Mouse (Mus musculus): ENCODE measurements around the gene Slc2a10. TPM values are rescaled to one million over a fixed set of nuclear protein-coding genes. Genes with fewer than 3 reads are reported as not detected.

The Slc2a10 gene
- polyA plus RNA-seq, 1 experiment, result 0.05 TPM

GRCm38 (mm10) chr2:165470167-165470566 lies 33.4 kb upstream of the Slc2a10 start:
- Histone ChIP-seq H3K4me2 (ENCODE audit: low read depth) (no peak overlapping the region), H3K4me3 (no peak overlapping the region), H3K36me3 (ENCODE audit: control insufficient read depth, insufficient read depth) (no peaks in the 10 kb centered on the region), H3K27me3 (ENCODE audit: control insufficient read depth, insufficient read depth, insufficient read length) (peaks cover 95% of the 10 kb centered on the region), H3ac (ENCODE audit: control insufficient read depth, insufficient read length) (no peak overlapping the region), H3K79me2 (ENCODE audit: control insufficient read depth, insufficient read depth) (no peaks in the 10 kb centered on the region)
- TF ChIP-seq SRF (IDR thresholded peaks at IDR 0.05; ENCODE audit: control insufficient read depth, insufficient read length, low read depth) (no peak), E2F4 (IDR thresholded peaks at IDR 0.05; ENCODE audit: insufficient read depth) (no peak)

DNA sequence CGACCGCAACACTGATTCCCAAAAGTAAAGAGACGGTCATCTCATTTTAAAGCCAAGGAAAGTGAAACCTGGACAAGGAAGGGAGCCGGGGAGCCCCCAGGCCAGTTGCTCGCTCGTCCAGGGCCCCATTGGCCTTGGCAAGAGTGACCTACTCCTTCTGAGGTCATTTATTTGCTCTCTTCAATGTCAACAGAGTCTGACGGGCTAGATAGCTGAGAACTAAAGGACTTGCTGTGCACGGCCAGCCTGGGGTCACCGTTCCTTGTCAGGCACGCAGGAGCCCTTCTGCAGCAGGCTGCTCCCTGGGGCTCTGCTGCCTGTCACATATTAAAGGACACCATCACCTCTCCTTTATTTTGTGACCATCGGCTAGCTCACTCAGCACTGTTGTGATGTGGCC lies 31.6 kb upstream of the Slc2a10 start:
- H3K79me2 ChIP-seq (ENCODE audit: control insufficient read depth, insufficient read depth), result no peaks in the 10 kb centered on the region
- H3ac ChIP-seq (ENCODE audit: control insufficient read depth, insufficient read length), result no peak overlapping the region
- no peaks in the 10 kb centered on the region for H3K36me3 ChIP-seq (ENCODE audit: control insufficient read depth, insufficient read depth)
- H3K27me3 ChIP-seq (ENCODE audit: control insufficient read depth, insufficient read depth, insufficient read length), result peaks cover 89% of the 10 kb centered on the region
- H3K4me2 ChIP-seq (ENCODE audit: low read depth), result no peak overlapping the region
- no peak overlapping the region for H3K4me3 ChIP-seq
- no peak for TF ChIP-seq TCF3 (IDR thresholded peaks at IDR 0.05; ENCODE audit: insufficient read length, low read depth)
- TF ChIP-seq POLR2A (IDR thresholded peaks at IDR 0.05; ENCODE audit: insufficient read length, low read depth), result no peak
- no peak for TF ChIP-seq POLR2AphosphoS2 (IDR thresholded peaks at IDR 0.05; ENCODE audit: insufficient read length, low read depth)
- TF ChIP-seq TCF12 (IDR thresholded peaks at IDR 0.05; ENCODE audit: insufficient read depth, poor library complexity, severe bottlenecking), result no peak
- TF ChIP-seq E2F4 (IDR thresholded peaks at IDR 0.05; ENCODE audit: insufficient read depth), result no peak
- no peak for TF ChIP-seq SRF (IDR thresholded peaks at IDR 0.05; ENCODE audit: control insufficient read depth, insufficient read length, low read depth)
- no peak for TF ChIP-seq MAX (IDR thresholded peaks at IDR 0.05; ENCODE audit: low read depth)
- no peak for TF ChIP-seq MYOG (IDR thresholded peaks at IDR 0.05; ENCODE audit: control insufficient read depth in 1 of 3, insufficient read depth in 1 of 3, insufficient read length in 2 of 3, low read depth in 2 of 3)
- no peak for TF ChIP-seq REST (IDR thresholded peaks at IDR 0.05; ENCODE audit: insufficient read depth, insufficient read length)
- no peak for TF ChIP-seq CEBPB (IDR thresholded peaks at IDR 0.05; ENCODE audit: insufficient read depth, poor library complexity, severe bottlenecking)
- TF ChIP-seq USF1 (IDR thresholded peaks at IDR 0.05; ENCODE audit: low read depth), result no peak
- TF ChIP-seq MYOD1 (IDR thresholded peaks at IDR 0.05; ENCODE audit: control insufficient read depth in 1 of 3, insufficient read length in 2 of 3, low read depth in 2 of 3), result no peak

DNA sequence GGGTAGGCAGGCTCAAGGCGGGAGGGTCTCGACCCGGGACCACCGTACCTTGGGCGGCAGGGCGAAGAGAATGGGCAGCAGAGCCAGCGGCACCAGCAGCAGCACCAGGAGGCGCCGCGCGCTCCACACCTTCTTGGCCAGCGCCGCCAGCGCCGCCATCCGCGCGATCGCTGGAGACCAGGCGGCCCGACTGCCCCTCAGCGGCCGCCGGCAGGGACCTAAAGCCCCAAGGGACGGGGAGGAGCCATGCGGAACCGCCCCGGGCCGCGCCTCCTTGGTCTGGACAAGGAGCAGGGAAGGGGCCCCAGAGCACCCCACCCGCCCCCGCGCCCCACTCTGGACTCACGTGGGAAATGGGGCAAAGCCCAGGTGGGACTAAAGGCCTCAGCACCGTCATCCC lies 30.6 kb upstream of the Slc2a10 start, which contains the start of gene Slc13a3:
Gene Slc13a3 (minus strand): TSS at position 228 of the 400 bp plus-strand sequence.
- Histone ChIP-seq H3K79me2 (ENCODE audit: control insufficient read depth, insufficient read depth) (no peaks in the 10 kb centered on the region), H3K4me3 (no peak within 1 kb of the TSS), H3K36me3 (ENCODE audit: control insufficient read depth, insufficient read depth) (no peaks in the 10 kb centered on the region), H3ac (ENCODE audit: control insufficient read depth, insufficient read length) (no peak within 1 kb of the TSS), H3K4me2 (ENCODE audit: low read depth) (no peak within 1 kb of the TSS), H3K27me3 (ENCODE audit: control insufficient read depth, insufficient read depth, insufficient read length) (peaks cover 78% of the 10 kb centered on the region)
- TF ChIP-seq E2F4 (IDR thresholded peaks at IDR 0.05; ENCODE audit: insufficient read depth) (no peak), REST (IDR thresholded peaks at IDR 0.05; ENCODE audit: insufficient read depth, insufficient read length) (no peak), POLR2AphosphoS2 (IDR thresholded peaks at IDR 0.05; ENCODE audit: insufficient read length, low read depth) (no peak), MYOG (IDR thresholded peaks at IDR 0.05; ENCODE audit: control insufficient read depth in 1 of 3, insufficient read depth in 1 of 3, insufficient read length in 2 of 3, low read depth in 2 of 3) (no peak), MAX (IDR thresholded peaks at IDR 0.05; ENCODE audit: low read depth) (no peak), POLR2A (IDR thresholded peaks at IDR 0.05; ENCODE audit: insufficient read length, low read depth) (no peak), SRF (IDR thresholded peaks at IDR 0.05; ENCODE audit: control insufficient read depth, insufficient read length, low read depth) (no peak), CEBPB (IDR thresholded peaks at IDR 0.05; ENCODE audit: insufficient read depth, poor library complexity, severe bottlenecking) (no peak), MYOD1 (IDR thresholded peaks at IDR 0.05; ENCODE audit: control insufficient read depth in 1 of 3, insufficient read length in 2 of 3, low read depth in 2 of 3) (no peak), TCF12 (IDR thresholded peaks at IDR 0.05; ENCODE audit: insufficient read depth, poor library complexity, severe bottlenecking) (no peak)

- H3K27me3 ChIP-seq (ENCODE audit: control insufficient read depth, insufficient read depth, insufficient read length), result peaks cover 55% of the 10 kb centered on the region
- no peaks in the 10 kb centered on the region for H3K79me2 ChIP-seq (ENCODE audit: control insufficient read depth, insufficient read depth)
- H3K36me3 ChIP-seq (ENCODE audit: control insufficient read depth, insufficient read depth), result no peaks in the 10 kb centered on the region
- H3K4me3 ChIP-seq, result no peak overlapping the region
- no peak overlapping the region for H3K4me2 ChIP-seq (ENCODE audit: low read depth)
- no peak for TF ChIP-seq CEBPB (IDR thresholded peaks at IDR 0.05; ENCODE audit: insufficient read depth, poor library complexity, severe bottlenecking)
- TF ChIP-seq REST (IDR thresholded peaks at IDR 0.05; ENCODE audit: insufficient read depth, insufficient read length), result no peak
- TF ChIP-seq POLR2AphosphoS2 (IDR thresholded peaks at IDR 0.05; ENCODE audit: insufficient read length, low read depth), result no peak
- no peak for TF ChIP-seq SRF (IDR thresholded peaks at IDR 0.05; ENCODE audit: control insufficient read depth, insufficient read length, low read depth)
- no peak for TF ChIP-seq MYOG (IDR thresholded peaks at IDR 0.05; ENCODE audit: control insufficient read depth in 1 of 3, insufficient read depth in 1 of 3, insufficient read length in 2 of 3, low read depth in 2 of 3)
- TF ChIP-seq E2F4 (IDR thresholded peaks at IDR 0.05; ENCODE audit: insufficient read depth), result no peak
- no peak for TF ChIP-seq TCF3 (IDR thresholded peaks at IDR 0.05; ENCODE audit: insufficient read length, low read depth)
- H3ac ChIP-seq (ENCODE audit: control insufficient read depth, insufficient read length), result no peak overlapping the region
These were observed 28.2 kb upstream of the Slc2a10 start for GRCm38 (mm10) chr2:165475412-165475811.

GRCm38 (mm10) chr2:165475850-165476249 lies 27.7 kb upstream of the Slc2a10 start:
- H3K79me2 ChIP-seq (ENCODE audit: control insufficient read depth, insufficient read depth), result no peaks in the 10 kb centered on the region
- H3K4me3 ChIP-seq, result no peak overlapping the region
- H3K27me3 ChIP-seq (ENCODE audit: control insufficient read depth, insufficient read depth, insufficient read length), result peaks cover 54% of the 10 kb centered on the region
- no peak overlapping the region for H3K4me2 ChIP-seq (ENCODE audit: low read depth)
- H3K36me3 ChIP-seq (ENCODE audit: control insufficient read depth, insufficient read depth), result no peaks in the 10 kb centered on the region
- H3ac ChIP-seq (ENCODE audit: control insufficient read depth, insufficient read length), result no peak overlapping the region
- TF ChIP-seq MYOG (IDR thresholded peaks at IDR 0.05; ENCODE audit: control insufficient read depth in 1 of 3, insufficient read depth in 1 of 3, insufficient read length in 2 of 3, low read depth in 2 of 3), result no peak
- TF ChIP-seq E2F4 (IDR thresholded peaks at IDR 0.05; ENCODE audit: insufficient read depth), result no peak

Measured in myocyte (in vitro differentiated cells).